Mouse (Mus musculus): Measurements from ENCODE around the gene Aff3. TPM values are rescaled to one million over a fixed set of nuclear protein-coding genes. Genes with fewer than 3 reads are reported as not detected.
"Not testable (repeated sequence)": the region's sequence is repeated elsewhere in the genome, so short reads cannot be mapped to it uniquely, and the experiment has no call there.

The Aff3 gene
- total and polyA plus RNA-seq, 3 experiments = 1.4 to 3.1 (median 2.4) TPM

DNA sequence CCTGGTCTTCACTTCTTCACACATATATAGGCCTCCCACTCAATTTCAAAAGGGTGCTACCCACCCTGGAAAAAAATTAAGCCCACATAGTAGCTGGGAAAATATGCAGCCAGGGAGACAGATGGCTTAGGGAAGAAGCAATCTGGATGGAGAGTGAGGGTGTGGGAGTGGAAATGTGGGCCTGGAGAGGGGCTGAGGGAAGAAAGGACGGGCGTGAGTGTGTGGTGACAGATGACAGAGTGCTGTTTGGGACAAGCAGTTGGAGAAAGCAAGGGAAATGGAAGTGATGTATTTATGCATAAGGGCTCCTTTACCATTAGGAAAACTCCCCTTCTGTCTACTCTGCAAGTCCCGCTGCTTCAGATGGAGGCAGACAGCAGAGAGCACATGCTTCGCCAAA, 226.3 kb downstream of the Aff3 start:
- TF ChIP-seq EP300 (IDR thresholded peaks at IDR 0.05; ENCODE audit: insufficient read depth, low read depth, low read length) (no peak), POLR2A (IDR thresholded peaks at IDR 0.05; ENCODE audit: insufficient read depth, low read depth, low read length) (no peak), CTCF (IDR thresholded peaks at IDR 0.05) (no peak)
- no peak overlapping the region for H3K27ac ChIP-seq
- no peak for DNase-seq
- H3K4me1 ChIP-seq (ENCODE audit: control insufficient read depth, insufficient read depth, low read length) = peaks cover 4% of the 10 kb centered on the region
- 81% methylated on average over 4 of the region's 4 CpGs for WGBS
- no peaks in the 10 kb centered on the region for H3K79me2 ChIP-seq (replicated peaks; ENCODE audit: control insufficient read depth, insufficient read depth, low read length)
- no peak overlapping the region for H3K9ac ChIP-seq (ENCODE audit: low read depth, low read length)
- no peaks in the 10 kb centered on the region for H3K36me3 ChIP-seq (ENCODE audit: control insufficient read depth, insufficient read depth, low read length)
- H3K4me3 ChIP-seq = no peak overlapping the region
- H3K27me3 ChIP-seq (ENCODE audit: control insufficient read depth, insufficient read depth, low read length) = no peaks in the 10 kb centered on the region
- intact Hi-C loops (cut with DNase I) = loop anchor here (5.0 kb wide), 1 partner anchor 39 kb away; no protein-coding TSS in a partner anchor

DNA sequence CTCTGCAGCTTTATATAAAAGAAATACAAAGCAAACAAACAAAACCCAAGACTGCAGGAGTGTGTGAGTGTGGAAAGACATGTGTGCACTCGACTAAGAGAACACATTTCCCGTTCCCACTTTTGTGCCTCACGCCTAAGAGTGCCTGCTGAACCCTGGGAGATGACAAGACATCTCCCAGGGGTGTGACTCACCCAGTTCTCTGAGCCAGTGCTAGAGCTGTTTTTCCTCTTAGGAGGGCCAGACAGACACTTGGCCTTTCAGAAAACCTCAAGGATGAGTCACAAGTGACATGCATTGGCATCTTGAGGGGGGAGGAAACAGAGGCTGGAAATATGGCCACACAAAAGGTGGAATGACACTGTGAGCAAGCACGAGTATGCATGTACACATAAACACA, 227.1 kb downstream of the Aff3 start:
- DNase-seq = peak in 1 of 2 experiments; percentile 51
- intact Hi-C loops (cut with DNase I) = loop anchor here (5.0 kb wide), 1 partner anchor 40 kb away; no protein-coding TSS in a partner anchor
- no peak for TF ChIP-seq POLR2A (IDR thresholded peaks at IDR 0.05; ENCODE audit: insufficient read depth, low read depth, low read length)
- TF ChIP-seq CTCF (IDR thresholded peaks at IDR 0.05) = no peak

DNA sequence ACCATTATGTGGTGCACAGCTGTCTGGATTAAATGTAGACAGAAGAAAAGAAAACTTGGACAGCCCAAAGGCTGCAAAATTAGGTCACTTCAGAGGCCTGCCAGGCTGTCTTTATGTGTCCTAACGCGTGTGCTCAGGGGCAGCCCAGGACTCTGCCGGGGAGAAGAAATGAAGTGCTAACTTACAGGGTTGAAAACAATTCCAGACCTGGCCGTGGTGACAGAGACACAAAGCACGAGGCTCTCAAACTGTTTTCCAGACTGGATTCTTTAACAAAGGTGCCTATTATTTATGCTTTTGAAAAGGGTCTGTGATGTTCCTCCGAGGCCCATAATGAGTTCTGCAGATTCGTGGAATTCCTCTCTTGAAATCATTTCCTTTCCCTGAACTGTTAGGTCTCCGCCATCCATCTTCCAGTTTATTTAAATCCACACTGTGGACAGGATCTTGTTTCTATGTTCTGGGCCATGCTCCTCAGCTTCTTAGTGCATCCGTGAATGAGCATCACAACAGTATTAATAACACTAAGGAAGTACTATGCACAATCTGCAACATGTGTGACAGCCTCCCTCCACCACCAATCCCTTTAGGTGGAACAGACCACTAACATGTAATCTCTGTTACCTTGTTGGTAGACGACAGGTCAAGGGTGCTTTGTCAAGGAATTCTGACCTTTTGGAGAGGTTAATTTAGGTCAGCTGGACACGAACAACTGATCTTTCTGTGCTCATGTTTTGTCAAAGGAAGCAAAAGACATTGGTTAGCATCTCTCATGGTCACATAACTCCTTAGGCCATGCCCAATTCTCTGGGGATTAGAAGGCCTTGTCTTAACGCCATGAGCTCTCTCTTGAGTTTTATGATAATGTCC, 228.0 kb downstream of the Aff3 start:
- H3K36me3 ChIP-seq (ENCODE audit: control insufficient read depth, insufficient read depth, low read length) = no peaks in the 10 kb centered on the region
- no peak for TF ChIP-seq CTCF (IDR thresholded peaks at IDR 0.05)
- no peak for TF ChIP-seq POLR2A (IDR thresholded peaks at IDR 0.05; ENCODE audit: insufficient read depth, low read depth, low read length)
- TF ChIP-seq EP300 (IDR thresholded peaks at IDR 0.05; ENCODE audit: insufficient read depth, low read depth, low read length) = no peak
- no peaks in the 10 kb centered on the region for H3K79me2 ChIP-seq (replicated peaks; ENCODE audit: control insufficient read depth, insufficient read depth, low read length)
- H3K4me1 ChIP-seq (ENCODE audit: control insufficient read depth, insufficient read depth, low read length) = peaks cover 4% of the 10 kb centered on the region
- WGBS = 41% methylated on average over 12 of the region's 12 CpGs
- intact Hi-C loops (cut with DNase I) = loop anchor here (5.0 kb wide), 1 partner anchor 41 kb away; no protein-coding TSS in a partner anchor
- H3K27me3 ChIP-seq (ENCODE audit: control insufficient read depth, insufficient read depth, low read length) = no peaks in the 10 kb centered on the region
- no peak overlapping the region for H3K27ac ChIP-seq
- no peak for DNase-seq
- H3K9ac ChIP-seq (ENCODE audit: low read depth, low read length) = no peak overlapping the region
- no peak overlapping the region for H3K4me3 ChIP-seq

More for the DNA sequence above, 227.1 kb downstream of the Aff3 start:
- H3K4me3 ChIP-seq = no peak overlapping the region
- no peak overlapping the region for H3K9ac ChIP-seq (ENCODE audit: low read depth, low read length)
- H3K27ac ChIP-seq = no peak overlapping the region
- H3K36me3 ChIP-seq (ENCODE audit: control insufficient read depth, insufficient read depth, low read length) = no peaks in the 10 kb centered on the region
- 53% methylated on average over 4 of the region's 4 CpGs for whole genome bisulfite sequencing
- H3K27me3 ChIP-seq (ENCODE audit: control insufficient read depth, insufficient read depth, low read length) = no peaks in the 10 kb centered on the region
- H3K79me2 ChIP-seq (replicated peaks; ENCODE audit: control insufficient read depth, insufficient read depth, low read length) = no peaks in the 10 kb centered on the region
- peaks cover 4% of the 10 kb centered on the region for H3K4me1 ChIP-seq (ENCODE audit: control insufficient read depth, insufficient read depth, low read length)

DNA sequence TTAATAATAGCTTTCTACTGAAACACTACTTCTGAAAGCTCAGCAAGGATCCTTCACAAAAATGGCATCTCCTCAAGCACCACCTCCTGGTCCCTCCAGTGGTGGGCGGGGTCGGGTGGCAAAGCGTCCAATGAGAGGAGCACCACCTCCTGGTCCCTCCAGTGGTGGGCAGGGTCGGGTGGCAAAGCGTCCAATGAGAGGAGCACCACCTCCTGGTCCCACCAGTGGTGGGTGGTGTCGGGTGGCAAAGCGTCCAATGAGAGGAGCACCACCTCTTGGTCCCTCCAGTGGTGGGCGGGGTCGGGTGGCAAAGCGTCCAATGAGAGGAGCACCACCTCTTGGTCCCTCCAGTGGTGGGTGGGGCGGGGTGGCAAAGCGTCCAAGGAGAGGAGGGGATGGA, 234.4 kb downstream of the Aff3 start:
- H3K27ac ChIP-seq; intact Hi-C loops (cut with DNase I); H3K27me3 ChIP-seq (ENCODE audit: control insufficient read depth, insufficient read depth, low read length); H3K4me1 ChIP-seq (ENCODE audit: control insufficient read depth, insufficient read depth, low read length); H3K79me2 ChIP-seq (replicated peaks; ENCODE audit: control insufficient read depth, insufficient read depth, low read length); H3K4me3 ChIP-seq; H3K9ac ChIP-seq (ENCODE audit: low read depth, low read length); H3K36me3 ChIP-seq (ENCODE audit: control insufficient read depth, insufficient read depth, low read length); DNase-seq: not testable (repeated sequence)
- 90% methylated on average over 12 of the region's 12 CpGs for WGBS

DNA sequence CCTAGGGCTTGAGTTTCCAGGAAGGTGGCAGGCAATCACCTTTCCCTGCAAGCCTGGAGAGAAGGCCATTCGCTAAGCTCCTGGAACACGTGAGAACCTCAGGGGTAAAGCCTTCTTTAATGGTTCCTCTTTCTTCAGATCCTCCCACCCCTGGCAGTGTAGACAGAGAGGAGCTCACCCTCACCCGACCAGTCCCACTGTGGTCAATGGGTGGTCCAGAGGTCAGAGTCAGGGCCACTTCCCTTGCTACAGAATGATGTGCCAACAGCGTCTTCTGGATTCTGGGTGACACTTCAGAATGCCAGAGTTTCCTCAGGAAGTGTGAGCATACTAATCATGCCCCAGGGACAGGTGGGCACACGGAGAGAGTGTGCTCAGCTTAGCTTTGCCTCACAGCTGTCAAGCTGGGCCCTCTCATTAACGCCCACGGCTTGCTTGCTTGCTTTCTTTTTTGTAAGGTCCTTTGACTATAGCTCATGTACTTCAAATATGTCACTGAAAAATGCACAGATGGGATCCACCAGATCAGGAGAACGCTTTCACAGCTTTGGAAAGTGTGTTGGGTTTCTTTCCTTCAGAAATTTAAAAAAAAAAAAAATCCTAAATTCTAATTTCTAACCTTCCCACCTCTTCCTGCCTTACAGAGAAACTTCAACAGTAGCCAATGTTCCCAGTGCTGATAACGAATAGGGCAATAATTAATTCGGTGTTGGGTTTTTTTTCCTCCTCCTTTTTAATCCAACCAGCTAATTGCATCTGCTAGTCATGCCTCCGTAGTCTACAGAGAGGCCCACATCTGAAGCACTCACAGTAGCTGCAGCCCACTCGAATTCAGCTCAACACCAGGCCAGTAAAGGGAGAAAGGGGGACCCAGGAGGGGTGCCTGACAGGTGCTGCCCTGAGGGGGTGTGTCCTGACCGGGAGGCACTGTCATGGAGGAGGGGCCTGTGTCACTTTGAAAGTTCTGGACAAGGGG, 235.8 kb downstream of the Aff3 start:
- H3K36me3 ChIP-seq (ENCODE audit: control insufficient read depth, insufficient read depth, low read length) = no peaks in the 10 kb centered on the region
- 68% methylated on average over 13 of the region's 13 CpGs for WGBS
- intact Hi-C loops (cut with DNase I) = no loop called here

More for the DNA sequence above, 235.8 kb downstream of the Aff3 start:
- Histone ChIP-seq H3K9ac (ENCODE audit: low read depth, low read length) (no peak overlapping the region), H3K4me3 (no peak overlapping the region), H3K79me2 (replicated peaks; ENCODE audit: control insufficient read depth, insufficient read depth, low read length) (no peaks in the 10 kb centered on the region), H3K27me3 (ENCODE audit: control insufficient read depth, insufficient read depth, low read length) (no peaks in the 10 kb centered on the region), H3K27ac (no peak overlapping the region), H3K4me1 (ENCODE audit: control insufficient read depth, insufficient read depth, low read length) (no peaks in the 10 kb centered on the region)
- no peak for DNase-seq
- TF ChIP-seq POLR2A (IDR thresholded peaks at IDR 0.05; ENCODE audit: insufficient read depth, low read depth, low read length) (no peak), EP300 (IDR thresholded peaks at IDR 0.05; ENCODE audit: insufficient read depth, low read depth, low read length) (no peak), CTCF (IDR thresholded peaks at IDR 0.05) (no peak)
